Mouse (Mus musculus): ENCODE results near the gene Zfp966. TPM values are rescaled to one million over a fixed set of nuclear protein-coding genes. Genes with fewer than 3 reads are reported as not detected.

The Zfp966 gene
- total RNA-seq (2023), result 3.3 TPM

DNA sequence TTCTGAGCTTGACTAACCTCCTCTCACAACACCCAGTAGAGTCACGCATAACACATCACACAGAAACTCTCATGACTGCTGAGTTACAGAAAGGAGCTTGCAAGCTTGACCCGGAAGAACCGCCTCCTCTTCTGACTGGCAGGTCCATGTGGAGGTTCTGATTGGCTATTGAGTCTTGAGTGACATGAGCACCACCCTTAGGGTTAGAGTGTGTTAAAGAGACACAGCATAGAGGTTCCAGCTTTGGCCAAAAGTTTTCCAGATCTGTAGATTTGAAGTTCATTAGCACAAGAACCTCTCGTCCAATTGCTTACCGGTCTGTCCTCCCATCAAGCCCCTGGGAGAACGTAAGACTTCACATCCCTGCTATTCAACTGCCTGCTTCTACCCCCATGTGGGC is at the start of gene Zfp966:
Zfp966 (minus strand) TSS at position 101 of the 400 bp plus-strand sequence.

DNA sequence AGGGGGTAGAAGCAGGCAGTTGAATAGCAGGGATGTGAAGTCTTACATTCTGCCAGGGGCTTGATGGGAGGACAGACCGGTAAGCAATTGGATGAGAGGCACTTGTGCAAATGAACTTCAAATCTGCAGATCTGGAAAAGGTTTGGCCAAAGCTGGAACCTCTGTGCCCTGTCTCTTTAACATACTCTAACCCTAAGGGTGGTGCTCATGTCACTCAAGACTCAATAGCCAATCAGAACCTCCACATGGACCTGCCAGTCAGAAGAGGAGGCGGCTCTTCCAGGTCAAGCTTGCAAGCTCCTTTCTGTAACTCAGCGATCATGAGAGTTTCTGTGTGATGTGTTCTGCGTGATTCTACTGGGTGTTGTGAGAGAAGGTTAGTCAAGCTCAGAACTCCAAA is 34.1 kb upstream of the Zfp966 start, which contains the start of gene Gm2026:
Gm2026 (plus strand) TSS at position 301 of the 400 bp plus-strand sequence.

DNA sequence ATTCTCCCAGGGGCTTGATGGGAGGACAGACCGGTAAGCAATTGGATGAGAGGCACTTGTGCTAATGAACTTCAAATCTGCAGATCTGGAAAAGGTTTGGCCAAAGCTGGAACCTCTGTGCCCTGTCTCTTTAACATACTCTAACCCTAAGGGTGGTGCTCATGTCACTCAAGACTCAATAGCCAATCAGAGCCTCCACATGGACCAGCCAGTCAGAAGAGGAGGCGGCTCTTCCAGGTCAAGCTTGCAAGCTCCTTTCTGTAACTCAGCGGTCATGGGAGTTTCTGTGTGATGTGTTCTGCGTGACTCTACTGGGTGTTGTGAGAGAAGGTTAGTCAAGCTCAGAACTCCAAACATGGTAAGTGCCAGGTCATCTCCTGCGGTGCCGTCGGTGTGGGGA is 61.9 kb downstream of the Zfp966 start, which contains the start of gene Gm6710:
Gm6710 (plus strand) TSS at position 196 of the 400 bp plus-strand sequence.

Other genes with a start within 250 kb of the Zfp966 start
- not detected for gene Zfp969, start 227.5 kb downstream of the Zfp966 start, total RNA-seq (2023)
- not detected for gene Gm2007, start 189.6 kb downstream of the Zfp966 start, total RNA-seq (2023)
- not detected for gene Gm14288, start 130.0 kb downstream of the Zfp966 start, total RNA-seq (2023)
- 4.5 TPM for gene Gm6710, start 61.9 kb downstream of the Zfp966 start, total RNA-seq (2023)
- gene Gm2026, start 34.2 kb upstream of the Zfp966 start, total RNA-seq (2023), result 4.5 TPM
- 2.2 TPM for gene Gm2004, start 218.7 kb upstream of the Zfp966 start, total RNA-seq (2023)

All from CD4-positive naive resting alpha-beta T cell, adult 57 days (primary cell).